Mouse (Mus musculus) neutrophil, adult 59 days (primary cell): ENCODE data around the gene Sp110. TPM values are rescaled to one million over a fixed set of nuclear protein-coding genes. Genes with fewer than 3 reads are reported as not detected.

Experiments
- total RNA-seq, 2 experiments: library from RNA; stranded (reverse); gene quantifications; 1 replicate in 1 of 2; 2 replicates in 1 of 2; pipeline ENCODE4 v1.2.4; 2023

The Sp110 gene
- total RNA-seq, result 10 to 100 TPM; 84.9 to 91.2 TPM

GRCm38 (mm10) chr1:85598271-85599012, at the start of gene Sp110:
TSS of gene Sp110 (minus strand) at chr1:85598817.

GRCm38 (mm10) chr1:85600078-85600477, 1.5 kb upstream of the Sp110 start, which contains the start of gene Sp140:
TSS of gene Sp140 (plus strand) at chr1:85600378.

DNA sequence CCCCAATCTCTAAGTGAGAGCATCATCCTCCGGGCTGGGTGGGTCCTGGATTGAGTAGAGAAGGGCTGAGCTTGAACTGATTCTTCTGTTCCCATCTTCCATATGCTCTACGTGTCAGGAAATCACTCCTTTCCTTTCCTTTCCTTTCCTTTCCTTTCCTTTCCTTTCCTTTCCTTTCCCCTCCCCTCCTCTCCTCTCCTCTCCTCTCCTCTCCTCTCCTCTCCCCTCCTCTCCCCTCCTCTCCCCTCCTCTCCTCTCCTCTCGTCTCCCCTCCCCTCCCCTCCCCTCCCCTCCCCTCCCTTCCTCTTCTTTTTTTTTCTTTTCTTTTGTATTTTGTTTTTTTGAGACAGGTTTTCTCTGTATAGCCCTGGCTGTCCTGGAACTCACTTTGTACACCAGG, 23.2 kb downstream of the Sp110 start, which contains the start of gene G530012D18Rik:
TSS of gene G530012D18Rik (plus strand) at position 301 of the 400 bp plus-strand sequence.

Other genes starting within 250 kb of the Sp110 start
- gene G530012D18Rik, start 23.1 kb downstream of the Sp110 start, total RNA-seq, result not detected
- 100 to 1,000 TPM; 174 to 177 TPM for gene Sp140, start 1.6 kb upstream of the Sp110 start, total RNA-seq
- 100 to 1,000 TPM; 245 to 257 TPM for gene Sp100, start 51.2 kb upstream of the Sp110 start, total RNA-seq
- gene A630001G21Rik, start 179.8 kb upstream of the Sp110 start, total RNA-seq, result 10 to 100 TPM; 29.2 to 32.9 TPM
- 10 to 100 TPM; 86.5 to 99.1 TPM for gene Cab39, start 194.6 kb upstream of the Sp110 start, total RNA-seq